Mouse (Mus musculus) lung, embryonic 14.5 days (tissue): Measurements from ENCODE around the gene Mrpl45. TPM values are rescaled to one million over a fixed set of nuclear protein-coding genes. Genes with fewer than 3 reads are reported as not detected.
A peak's percentile ranks its signal among the peaks of the same experiment; 100 is the strongest.
"Not testable (repeated sequence)": the region's sequence is repeated elsewhere in the genome, so short reads cannot be mapped to it uniquely, and the experiment has no call there.

Experiments used
- ATAC-seq: fragments of 200-750 bp; cut with Nextera tagmentation; 2 replicates; pipeline ENCODE4 v1.8.0; 2017; ENCODE audit warnings: mild to moderate bottlenecking, moderate TSS enrichment, moderate library complexity; ENCODE audit not compliant: insufficient read depth
- DNase-seq: peaks from one replicate; pipeline ENCODE4 v3.0.0-alpha.2; 2015
- H3K27ac ChIP-seq: fragments of 300-500 bp; sonication (generic); 2 replicates; pipeline ENCODE4 v1.5.1; 2014; ENCODE audit warnings: low read depth, mild to moderate bottlenecking, moderate library complexity
- H3K27me3 ChIP-seq: fragments of 300-500 bp; sonication (generic); 2 replicates; pipeline ENCODE4 v1.6.1; 2014; ENCODE audit warnings: low read length, control low read depth; ENCODE audit not compliant: insufficient read depth
- H3K36me3 ChIP-seq: fragments of 300-500 bp; sonication (generic); 2 replicates; pipeline ENCODE4 v1.6.1; 2014; ENCODE audit warnings: control low read depth; ENCODE audit not compliant: insufficient read depth
- H3K4me1 ChIP-seq: fragments of 300-500 bp; sonication (generic); 2 replicates; pipeline ENCODE4 v1.6.1; 2014; ENCODE audit warnings: antibody characterized with exemption, control low read depth; ENCODE audit not compliant: insufficient read depth
- H3K4me2 ChIP-seq: fragments of 300-500 bp; sonication (generic); 2 replicates; pipeline ENCODE4 v1.6.1; 2014; ENCODE audit warnings: mild to moderate bottlenecking
- H3K4me3 ChIP-seq: fragments of 300-500 bp; sonication (generic); 2 replicates; pipeline ENCODE4 v1.5.1; 2014; ENCODE audit warnings: low read depth, low read length
- H3K9ac ChIP-seq: fragments of 300-500 bp; sonication (generic); 2 replicates; pipeline ENCODE4 v1.6.1; 2014
- H3K9me3 ChIP-seq: fragments of 300-500 bp; sonication (generic); 2 replicates; pipeline ENCODE4 v1.6.1; 2016; ENCODE audit warnings: low read depth, low read length, control low read depth
- CTCF ChIP-seq: IDR thresholded peaks from 2 replicates; pipeline ENCODE4 v1.5.1; 2016; ENCODE audit warnings: antibody characterized with exemption, low read depth
- WGBS: fragments of 180-500 bp; shearing (Covaris S2); extraction: QIAGEN DNeasy Blood & Tissue Kit; methylation state at CpG from one replicate; pipeline ENCODE4 v1.1.7; 2014; 5-methylcytosine and 5-hydroxymethylcytosine counted together
- polyA plus RNA-seq: library from polyadenylated mRNA; unstranded; fragments of >200 nt; fragmentation: Nextera tagmentation; extraction: Ambion mirVana; gene quantifications from 2 replicates; pipeline ENCODE4 v1.2.1, GENCODE M21; 2014

The Mrpl45 gene
- polyA plus RNA-seq, 1 experiment from 2014 or later: 46.0 TPM

DNA sequence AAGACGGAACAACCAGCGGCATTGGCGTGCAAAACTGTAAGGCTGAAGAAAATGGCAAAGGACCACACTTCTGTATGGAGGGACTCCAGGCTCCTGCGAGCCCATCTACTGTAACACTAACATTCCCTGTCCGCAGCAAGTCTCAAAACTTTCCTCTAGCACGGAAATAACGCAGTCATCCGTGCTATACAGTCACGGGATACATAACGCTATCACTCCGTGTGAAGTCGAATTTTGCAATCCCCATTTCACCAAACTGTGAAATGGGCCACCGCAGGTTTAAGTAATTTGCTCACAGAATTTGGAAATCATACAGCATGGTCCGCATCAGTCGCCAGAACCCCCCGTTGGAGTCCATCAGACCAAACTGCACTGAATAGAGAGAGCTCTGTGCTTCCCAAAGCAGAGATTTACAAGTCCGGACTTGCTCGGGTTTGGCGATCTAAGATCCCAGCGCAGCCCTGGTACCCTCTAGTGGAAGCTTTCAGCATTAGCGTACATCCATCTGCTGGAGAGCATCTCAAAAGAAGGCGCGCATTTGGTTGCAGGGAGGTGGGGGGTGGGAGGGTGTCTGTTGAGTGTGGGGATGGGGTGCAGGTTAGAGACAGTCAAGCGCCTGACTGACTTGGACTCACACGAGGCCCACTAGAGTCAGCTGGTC is 5.5 kb upstream of the Mrpl45 start:
- Histone ChIP-seq H3K27me3 (no peaks in the 10 kb centered on the region), H3K9ac (peak overlapping the region; percentile 64), H3K27ac (peak overlapping the region; percentile 90), H3K9me3 (no peaks in the 10 kb centered on the region), H3K4me3 (peak overlapping the region; percentile 40), H3K4me1 (no peaks in the 10 kb centered on the region), H3K4me2 (peak overlapping the region; percentile 89), H3K36me3 (no peaks in the 10 kb centered on the region)
- TF ChIP-seq CTCF: peak; percentile 88
- DNase-seq (peak; percentile 96), ATAC-seq (peak; percentile 78)
- under 1% methylated on average over 25 of the region's 25 CpGs for WGBS

DNA sequence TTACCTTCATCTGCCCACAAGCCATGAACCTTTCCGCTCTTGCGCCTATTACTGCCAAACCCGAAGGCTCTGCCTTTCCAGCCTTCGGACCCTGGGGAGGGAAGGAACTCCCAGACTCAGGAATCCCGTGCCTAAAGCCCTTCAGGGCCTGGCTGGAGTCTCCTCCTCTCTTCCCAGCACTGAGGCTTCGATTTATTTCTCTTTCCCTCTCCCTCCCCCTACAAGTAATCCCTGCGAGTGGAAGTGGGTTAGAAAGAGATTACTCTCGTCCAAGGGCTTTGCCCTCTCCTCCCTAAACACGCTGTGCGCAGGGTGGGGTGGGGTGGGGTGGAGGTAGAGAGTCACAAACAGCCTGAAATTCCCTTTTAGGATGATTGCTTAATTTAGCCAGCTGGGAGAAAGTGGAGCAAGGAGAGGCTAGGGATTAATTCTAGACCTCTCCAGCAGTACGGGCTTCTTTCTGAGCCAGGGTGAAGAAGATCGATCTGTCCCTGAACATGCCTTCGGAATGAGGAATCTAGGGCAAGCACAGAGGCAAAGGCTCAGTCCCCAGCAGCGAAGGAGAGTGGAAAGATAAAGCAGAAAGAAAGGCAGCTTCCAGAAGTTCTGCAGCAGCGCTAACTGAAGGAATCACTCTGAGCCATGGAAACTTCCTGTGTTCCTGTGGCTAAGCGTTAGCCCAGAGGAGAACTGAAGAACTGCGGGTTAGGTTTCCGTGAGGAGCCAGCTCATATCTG is 4.5 kb upstream of the Mrpl45 start:
- peak overlapping the region; percentile 38 for H3K9ac ChIP-seq
- no peaks in the 10 kb centered on the region for H3K9me3 ChIP-seq
- H3K4me2 ChIP-seq: peak overlapping the region; percentile 89
- H3K27ac ChIP-seq: peak overlapping the region; percentile 67
- WGBS: 4% methylated on average over 18 of the region's 18 CpGs
- H3K4me3 ChIP-seq: peak overlapping the region; percentile 8
- H3K27me3 ChIP-seq: no peaks in the 10 kb centered on the region
- H3K4me1 ChIP-seq: no peaks in the 10 kb centered on the region
- no peaks in the 10 kb centered on the region for H3K36me3 ChIP-seq
- ATAC-seq (peak; percentile 41), DNase-seq (peak; percentile 83)
- TF ChIP-seq CTCF: peak; percentile 61

DNA sequence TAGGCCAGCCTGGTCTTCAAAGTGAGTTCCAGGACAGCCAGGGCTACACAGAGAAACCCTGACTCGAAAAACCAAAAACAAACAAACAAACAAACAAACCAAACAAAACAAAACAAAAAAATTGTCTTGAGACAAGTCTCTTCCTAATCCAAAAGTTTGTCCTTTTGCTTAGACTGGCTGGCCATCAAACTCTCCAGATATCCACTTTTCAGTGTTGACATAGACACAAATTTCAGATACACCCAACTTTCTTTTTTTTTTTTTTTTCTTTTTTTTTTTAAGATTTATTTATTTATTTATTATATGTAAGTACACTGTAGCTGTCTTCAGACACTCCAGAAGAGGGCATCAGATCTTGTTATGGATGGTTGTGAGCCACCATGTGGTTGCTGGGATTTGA is 2.6 kb upstream of the Mrpl45 start:
- not testable (repeated sequence) for H3K36me3 ChIP-seq, H3K4me2 ChIP-seq, DNase-seq, H3K4me1 ChIP-seq, H3K9ac ChIP-seq, H3K9me3 ChIP-seq, H3K27me3 ChIP-seq, H3K27ac ChIP-seq, H3K4me3 ChIP-seq, ATAC-seq
- WGBS: 64% methylated on average over 1 of the region's 1 CpGs

DNA sequence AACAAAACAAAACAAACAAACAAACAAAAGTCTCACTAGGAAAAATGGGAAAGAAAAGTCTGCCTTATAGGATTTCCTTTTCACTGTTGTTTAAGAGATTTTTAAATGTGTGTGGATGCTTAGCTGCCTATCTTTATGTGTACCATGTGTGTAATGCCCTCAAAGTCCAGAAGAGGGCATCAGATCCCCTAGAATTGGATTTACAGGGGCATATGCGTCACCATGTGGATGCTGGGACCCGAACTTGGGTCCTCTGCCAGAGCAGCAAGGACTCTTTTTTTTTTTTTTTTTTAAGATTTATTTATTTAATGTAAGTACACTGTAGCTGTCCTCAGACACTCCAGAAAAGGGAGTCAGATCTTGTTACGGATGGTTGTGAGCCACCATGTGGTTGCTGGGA is 1.4 kb upstream of the Mrpl45 start:
- 89% methylated on average over 3 of the region's 3 CpGs for WGBS
- no peak for ATAC-seq

DNA sequence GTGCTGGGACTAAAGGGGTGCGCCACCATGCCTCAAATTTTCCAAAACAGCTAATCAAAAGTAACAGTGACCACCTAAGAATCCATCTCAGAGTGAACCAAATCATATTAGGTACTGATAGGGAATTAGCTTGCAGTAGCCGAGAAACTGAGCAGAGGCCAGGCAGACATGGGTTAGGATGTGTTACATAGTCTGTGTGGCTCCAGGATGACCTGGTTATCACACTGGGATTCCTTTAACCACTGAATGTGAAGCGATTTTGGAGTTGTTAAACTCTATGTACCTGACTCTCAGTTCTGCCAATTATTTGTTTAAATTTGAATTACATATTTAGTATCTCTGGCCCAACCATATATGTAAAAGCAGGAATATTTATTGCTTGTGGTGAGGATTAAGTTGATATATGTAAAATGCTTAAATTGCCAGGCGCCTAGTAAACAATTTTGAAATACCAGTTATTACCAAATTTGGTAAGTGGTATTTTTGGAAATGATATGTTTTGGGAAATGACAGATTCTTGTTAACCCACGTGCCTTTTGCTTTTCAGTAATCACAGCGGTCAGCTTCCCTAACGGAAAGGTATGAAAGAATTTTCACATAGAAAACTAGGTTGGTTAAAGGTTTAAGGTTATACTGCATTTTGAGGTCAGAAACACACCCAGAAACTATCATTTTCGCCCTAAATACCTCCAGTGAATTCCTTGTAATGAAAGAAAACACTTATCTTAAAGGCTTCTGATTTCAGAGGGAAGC is 589 bp upstream of the Mrpl45 start:
- TF ChIP-seq CTCF: no peak
- DNase-seq (no peak), ATAC-seq (no peak)
- H3K9ac ChIP-seq: 0 out of 2 replicates have a peak overlapping the region, but pooled peaks have one; percentile 44
- H3K9me3 ChIP-seq: no peaks in the 10 kb centered on the region
- peak overlapping the region; percentile 71; the same call in 1 of the 2 replicates for H3K27ac ChIP-seq
- no peaks in the 10 kb centered on the region; the same call in 1 of the 2 replicates for H3K36me3 ChIP-seq
- WGBS: 38% methylated on average over 8 of the region's 8 CpGs
- H3K4me2 ChIP-seq: peak overlapping the region; percentile 59
- no peaks in the 10 kb centered on the region for H3K27me3 ChIP-seq
- H3K4me3 ChIP-seq: peak overlapping the region; percentile 55
- no peaks in the 10 kb centered on the region for H3K4me1 ChIP-seq

More for the DNA sequence above, 1.4 kb upstream of the Mrpl45 start:
- peak; percentile 34 for DNase-seq
- TF ChIP-seq CTCF: peak; percentile 39
- no peak overlapping the region for H3K9ac ChIP-seq
- H3K36me3 ChIP-seq: no peaks in the 10 kb centered on the region; the same call in 1 of the 2 replicates
- H3K9me3 ChIP-seq: no peaks in the 10 kb centered on the region
- no peak overlapping the region for H3K27ac ChIP-seq
- no peak overlapping the region for H3K4me3 ChIP-seq
- no peaks in the 10 kb centered on the region for H3K4me1 ChIP-seq
- no peaks in the 10 kb centered on the region for H3K27me3 ChIP-seq
- no peak overlapping the region for H3K4me2 ChIP-seq

DNA sequence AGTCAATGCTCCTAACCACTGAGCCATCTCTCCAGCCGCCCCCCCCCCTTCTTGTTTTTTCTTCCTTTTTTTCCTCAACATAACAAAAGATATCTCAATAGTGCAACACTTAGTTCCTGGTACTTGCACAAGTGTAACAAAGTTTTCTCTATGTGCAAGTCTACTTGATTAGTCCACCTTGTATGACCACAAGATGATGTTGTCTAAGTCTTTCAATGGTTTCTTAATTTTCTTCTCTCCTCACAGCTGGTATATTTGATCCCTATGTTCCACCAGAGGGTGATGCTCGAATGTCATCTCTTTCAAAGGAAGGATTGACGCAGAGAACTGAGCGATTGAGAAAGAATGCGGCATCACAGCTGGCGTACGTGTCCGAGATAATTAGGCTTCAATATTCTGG is 5.7 kb downstream of the Mrpl45 start:
- H3K4me1 ChIP-seq: no peaks in the 10 kb centered on the region
- TF ChIP-seq CTCF: no peak
- no peak overlapping the region for H3K27ac ChIP-seq
- no peak overlapping the region for H3K4me3 ChIP-seq
- no peak for ATAC-seq
- no peaks in the 10 kb centered on the region for H3K9me3 ChIP-seq
- peaks cover 35% of the 10 kb centered on the region for H3K36me3 ChIP-seq
- 92% methylated on average over 8 of the region's 8 CpGs for WGBS
- no peak for DNase-seq
- H3K27me3 ChIP-seq: no peaks in the 10 kb centered on the region
- no peak overlapping the region for H3K4me2 ChIP-seq
- H3K9ac ChIP-seq: no peak overlapping the region

DNA sequence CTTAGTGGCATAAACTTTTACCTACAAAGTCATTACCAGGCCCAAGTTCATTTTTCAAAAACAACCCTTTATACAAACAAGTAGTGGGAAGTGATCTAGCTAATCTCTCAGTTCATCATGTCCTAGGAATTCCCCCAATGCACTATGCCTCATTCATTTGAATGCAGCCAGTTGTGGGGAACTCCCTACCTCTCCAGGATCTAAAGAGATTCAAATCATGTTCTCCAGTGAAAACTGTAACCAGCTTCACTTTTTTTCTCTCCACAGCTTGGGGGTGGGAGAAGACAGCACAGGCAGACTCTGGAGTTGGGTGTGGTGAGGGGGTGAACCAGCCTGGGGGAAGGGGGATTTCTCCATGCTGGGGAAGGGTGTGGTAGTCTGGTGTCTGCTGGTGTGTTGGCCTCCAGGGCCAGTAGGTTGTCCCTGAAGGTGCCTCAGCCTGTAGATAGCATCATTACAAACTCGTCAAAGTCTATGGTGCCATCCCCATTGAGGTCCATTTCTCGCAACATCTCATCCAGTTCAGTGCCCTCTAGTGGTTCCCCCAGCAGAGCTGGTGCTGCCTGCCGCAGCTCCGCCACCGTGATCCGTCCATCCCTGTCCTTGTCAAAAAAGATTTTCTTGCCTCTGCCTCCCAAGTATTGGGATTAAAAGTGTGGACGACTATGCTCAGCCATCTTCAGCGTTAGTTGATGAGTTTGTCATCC is 6.5 kb downstream of the Mrpl45 start:
- 78% methylated on average over 8 of the region's 8 CpGs for WGBS
- H3K27me3 ChIP-seq, H3K4me3 ChIP-seq, ATAC-seq, H3K27ac ChIP-seq, H3K4me1 ChIP-seq, DNase-seq, H3K9me3 ChIP-seq, H3K9ac ChIP-seq, H3K4me2 ChIP-seq: not testable (repeated sequence)
- peaks cover 42% of the 10 kb centered on the region for H3K36me3 ChIP-seq
